Mouse (Mus musculus) E14TG2a.4 (cell line): ENCODE data around the gene Gm128.

Experiments
- CTCF ChIP-seq: conservative IDR thresholded peaks from 2 replicates; pipeline ENCODE4 v1.5.1; 2014; ENCODE audit warnings: low read length
- NANOG ChIP-seq: IDR thresholded peaks from 2 replicates; pipeline ENCODE4 v1.6.1; 2014; ENCODE audit warnings: borderline replicate concordance, low read length, mixed read lengths
- POU5F1 ChIP-seq: IDR thresholded peaks from 2 replicates; pipeline ENCODE4 v1.6.1; 2014; ENCODE audit warnings: low read length, borderline replicate concordance

GRCm38 (mm10) chr3:95230495-95231297 lies 10.7 kb downstream of the Gm128 start:
- TF ChIP-seq NANOG (no peak), CTCF (no peak), POU5F1 (no peak)
